Mouse (Mus musculus): ENCODE measurements at regions not wholly inside any gene's neighbourhood (a gene's known extent, or its start where the extent isn't known, plus 50 kb on each side); places are given as distances from the start of the nearest gene placed in this dataset.

GRCm38 (mm10) chr16:24077428-24077827 lies 88.8 kb upstream of the Bcl6 start:
- H3K9ac ChIP-seq = no peak overlapping the region
- H3K27ac ChIP-seq = no peak overlapping the region
- no peak overlapping the region for H3K4me2 ChIP-seq
- no peaks in the 10 kb centered on the region for H3K36me3 ChIP-seq
- no peaks in the 10 kb centered on the region for H3K9me3 ChIP-seq
- no peak for ATAC-seq (ENCODE audit: borderline replicate concordance, extremely low read depth, low FRiP score, low TSS enrichment)
- WGBS = 66% methylated on average over 2 of the region's 2 CpGs
- no peak overlapping the region for H3K4me3 ChIP-seq
- H3K27me3 ChIP-seq = no peaks in the 10 kb centered on the region
- H3K4me1 ChIP-seq = no peaks in the 10 kb centered on the region

DNA sequence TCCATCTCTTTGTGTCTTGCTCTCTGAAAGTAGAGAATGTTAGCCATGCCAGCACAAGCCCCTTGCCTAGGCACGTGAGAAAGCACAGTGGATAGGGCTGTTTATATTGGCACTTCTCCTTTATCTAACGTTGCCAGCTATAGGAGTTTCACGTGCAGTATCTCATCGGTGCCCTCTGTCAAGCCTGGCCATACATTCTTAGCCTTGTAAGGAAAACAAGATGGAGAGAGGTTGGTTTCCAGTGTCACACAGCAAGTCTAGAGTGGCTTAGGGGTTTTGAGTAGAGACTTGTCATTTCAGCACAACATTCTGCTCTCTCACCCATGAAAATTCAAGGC lies 88.1 kb upstream of the Bcl6 start:
- H3K4me1 ChIP-seq = no peaks in the 10 kb centered on the region
- no peaks in the 10 kb centered on the region for H3K27me3 ChIP-seq
- no peaks in the 10 kb centered on the region for H3K36me3 ChIP-seq
- H3K27ac ChIP-seq = no peak overlapping the region
- WGBS = 73% methylated on average over 4 of the region's 4 CpGs
- H3K9ac ChIP-seq = no peak overlapping the region
- H3K4me3 ChIP-seq = no peak overlapping the region
- ATAC-seq (ENCODE audit: borderline replicate concordance, extremely low read depth, low FRiP score, low TSS enrichment) = no peak
- H3K4me2 ChIP-seq = no peak overlapping the region
- H3K9me3 ChIP-seq = no peaks in the 10 kb centered on the region

DNA sequence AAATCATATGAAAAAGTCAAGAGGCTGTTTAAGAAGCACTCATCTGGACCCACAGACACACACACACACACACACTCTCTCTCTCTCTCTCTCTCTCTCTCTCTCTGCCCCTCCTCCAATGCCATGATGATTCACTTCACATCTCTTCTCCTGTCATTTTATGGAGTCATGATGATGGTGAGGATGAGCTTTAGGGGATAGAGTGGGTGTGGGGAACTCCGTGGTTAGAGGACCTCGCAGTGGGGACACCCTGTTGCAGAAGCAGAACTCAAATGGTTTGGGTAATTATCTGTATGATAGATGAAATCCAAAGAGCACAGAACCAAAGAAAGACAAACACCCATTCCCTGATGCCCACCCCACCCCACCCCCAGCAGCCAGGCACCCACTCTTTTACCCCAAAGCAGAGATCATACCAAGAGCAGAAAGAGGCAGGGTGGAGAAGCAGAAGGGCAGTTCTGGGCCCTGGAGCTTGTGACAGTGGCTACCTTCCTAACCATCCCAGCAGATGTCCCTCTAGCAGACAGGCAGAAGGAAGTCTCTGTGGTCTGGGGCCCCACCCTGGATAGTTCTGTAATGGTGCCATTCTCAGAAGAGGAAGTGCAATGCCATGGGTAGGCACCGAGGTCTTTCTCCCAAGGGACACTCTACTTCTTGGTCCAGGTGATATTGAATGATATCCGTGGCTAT lies 87.6 kb upstream of the Bcl6 start:
- Histone ChIP-seq H3K4me2 (no peak overlapping the region), H3K9ac (no peak overlapping the region), H3K4me3 (no peak overlapping the region), H3K9me3 (no peaks in the 10 kb centered on the region), H3K27me3 (no peaks in the 10 kb centered on the region), H3K4me1 (no peaks in the 10 kb centered on the region), H3K36me3 (no peaks in the 10 kb centered on the region), H3K27ac (no peak overlapping the region)
- WGBS = 72% methylated on average over 4 of the region's 4 CpGs
- no peak for ATAC-seq (ENCODE audit: borderline replicate concordance, extremely low read depth, low FRiP score, low TSS enrichment)

DNA sequence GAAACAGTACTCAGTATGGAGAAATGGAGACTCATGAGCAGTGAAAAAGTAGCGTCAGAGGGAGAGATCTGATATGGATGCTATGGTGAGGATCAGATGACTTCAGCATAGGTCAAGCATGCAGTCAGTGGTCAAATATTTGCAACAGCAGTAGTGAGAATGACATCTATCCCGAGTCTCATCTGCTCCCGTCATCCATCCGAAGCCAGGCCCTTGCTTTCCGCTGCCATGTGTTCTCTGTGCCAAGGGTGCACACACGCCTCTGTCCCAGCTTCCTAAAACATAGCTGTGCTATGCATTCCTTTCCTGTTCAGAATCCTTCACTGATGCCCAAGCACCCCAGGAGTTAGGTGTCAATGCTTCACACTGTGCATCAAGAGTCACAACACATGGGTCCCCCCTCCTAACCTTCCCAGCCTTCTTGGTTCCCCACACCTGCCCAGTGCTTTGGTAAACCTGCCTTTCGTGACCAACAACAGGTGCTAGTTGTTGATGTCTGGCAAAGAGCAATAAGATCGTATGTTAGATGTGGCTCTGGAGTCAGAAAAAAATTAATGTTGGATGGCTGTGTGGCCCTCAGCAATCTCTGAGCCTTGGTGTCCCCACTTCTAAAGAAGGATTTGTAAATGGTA lies 85.1 kb upstream of the Bcl6 start:
- Histone ChIP-seq H3K4me1 (no peaks in the 10 kb centered on the region), H3K27me3 (no peaks in the 10 kb centered on the region), H3K9ac (no peak overlapping the region), H3K27ac (no peak overlapping the region), H3K4me2 (no peak overlapping the region), H3K4me3 (no peak overlapping the region), H3K9me3 (no peaks in the 10 kb centered on the region), H3K36me3 (no peaks in the 10 kb centered on the region)
- WGBS = 74% methylated on average over 8 of the region's 8 CpGs
- ATAC-seq (ENCODE audit: borderline replicate concordance, extremely low read depth, low FRiP score, low TSS enrichment) = no peak

DNA sequence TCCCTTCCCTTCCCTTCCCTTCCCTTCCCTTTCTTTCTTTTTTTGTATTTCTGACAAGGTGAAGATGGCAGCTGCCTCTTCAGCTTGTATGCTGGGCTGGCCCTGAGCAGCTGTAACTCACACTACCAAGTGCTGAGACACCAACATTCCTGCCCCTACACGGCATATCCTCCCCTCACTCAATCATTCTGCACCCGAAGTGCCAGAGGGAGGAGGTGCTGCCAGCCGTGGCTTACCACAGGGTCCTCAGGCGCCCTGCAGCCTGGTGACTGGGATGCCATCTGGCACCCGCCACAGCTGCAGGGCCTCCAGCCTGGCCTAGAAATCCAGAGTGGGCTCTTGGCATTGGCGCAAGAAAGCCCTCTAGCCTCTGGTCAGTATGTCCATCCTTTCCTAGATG lies 84.4 kb upstream of the Bcl6 start:
- no peaks in the 10 kb centered on the region for H3K36me3 ChIP-seq
- H3K4me3 ChIP-seq = no peak overlapping the region
- no peak overlapping the region for H3K4me2 ChIP-seq
- 0 out of 2 replicates have a peak, but pooled peaks cover 6% of the 10 kb centered on the region for H3K4me1 ChIP-seq
- no peaks in the 10 kb centered on the region for H3K9me3 ChIP-seq
- no peak for ATAC-seq (ENCODE audit: borderline replicate concordance, extremely low read depth, low FRiP score, low TSS enrichment)
- H3K9ac ChIP-seq = no peak overlapping the region
- H3K27ac ChIP-seq = no peak overlapping the region
- WGBS = 69% methylated on average over 6 of the region's 6 CpGs
- H3K27me3 ChIP-seq = no peaks in the 10 kb centered on the region

- no peaks in the 10 kb centered on the region for H3K36me3 ChIP-seq
- H3K9me3 ChIP-seq = no peaks in the 10 kb centered on the region
- no peak overlapping the region for H3K4me2 ChIP-seq
- H3K9ac ChIP-seq = no peak overlapping the region
- 69% methylated on average over 5 of the region's 5 CpGs for WGBS
- H3K27ac ChIP-seq = no peak overlapping the region
- no peaks in the 10 kb centered on the region for H3K27me3 ChIP-seq
- H3K4me1 ChIP-seq = 0 out of 2 replicates have a peak, but pooled peaks cover 7% of the 10 kb centered on the region
- no peak overlapping the region for H3K4me3 ChIP-seq
- ATAC-seq (ENCODE audit: borderline replicate concordance, extremely low read depth, low FRiP score, low TSS enrichment) = no peak
Observed at GRCm38 (mm10) chr16:24069411-24069810, 80.8 kb upstream of the Bcl6 start.

DNA sequence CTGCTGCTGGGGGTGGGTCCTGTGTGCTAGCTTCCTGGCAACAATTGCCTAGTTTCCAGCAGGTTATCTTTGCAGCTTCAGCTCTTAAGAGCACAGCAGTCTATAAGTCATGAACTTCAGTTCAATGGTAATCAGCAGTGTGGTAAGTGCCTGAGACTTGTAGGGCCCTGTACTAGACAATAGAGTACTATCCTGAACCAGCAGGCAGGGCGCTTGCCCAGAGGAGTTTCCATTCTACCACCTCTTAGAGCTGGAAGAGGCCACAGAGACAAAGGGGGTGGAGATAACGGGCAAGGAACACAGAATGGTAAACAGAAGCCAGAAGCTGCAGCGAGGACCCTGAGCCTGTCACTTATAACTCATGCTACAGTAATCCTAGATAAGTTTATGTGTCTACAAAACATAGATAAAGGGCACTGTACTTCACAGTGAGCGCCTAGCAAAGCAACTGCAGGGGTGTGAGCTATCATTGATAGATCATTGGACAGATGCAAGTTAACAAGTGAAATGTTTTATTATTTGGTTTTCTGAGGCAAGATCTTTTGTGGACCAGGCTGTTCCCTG lies 79.7 kb upstream of the Bcl6 start:
- Histone ChIP-seq H3K4me3 (no peak overlapping the region), H3K9ac (no peak overlapping the region), H3K4me1 (0 out of 2 replicates have a peak, but pooled peaks cover 7% of the 10 kb centered on the region), H3K36me3 (no peaks in the 10 kb centered on the region), H3K27me3 (no peaks in the 10 kb centered on the region), H3K9me3 (no peaks in the 10 kb centered on the region), H3K4me2 (no peak overlapping the region), H3K27ac (no peak overlapping the region)
- ATAC-seq (ENCODE audit: borderline replicate concordance, extremely low read depth, low FRiP score, low TSS enrichment) = no peak
- WGBS = 27% methylated on average over 4 of the region's 4 CpGs

- Histone ChIP-seq H3K4me3 (no peak overlapping the region), H3K36me3 (no peaks in the 10 kb centered on the region), H3K9ac (no peak overlapping the region), H3K9me3 (no peaks in the 10 kb centered on the region), H3K27ac (no peak overlapping the region), H3K4me1 (peaks cover 15% of the 10 kb centered on the region), H3K27me3 (no peaks in the 10 kb centered on the region), H3K4me2 (no peak overlapping the region)
- no peak for ATAC-seq (ENCODE audit: borderline replicate concordance, extremely low read depth, low FRiP score, low TSS enrichment)
- 62% methylated on average over 5 of the region's 5 CpGs for WGBS
Observed at GRCm38 (mm10) chr16:24062314-24062713, 73.7 kb upstream of the Bcl6 start.

DNA sequence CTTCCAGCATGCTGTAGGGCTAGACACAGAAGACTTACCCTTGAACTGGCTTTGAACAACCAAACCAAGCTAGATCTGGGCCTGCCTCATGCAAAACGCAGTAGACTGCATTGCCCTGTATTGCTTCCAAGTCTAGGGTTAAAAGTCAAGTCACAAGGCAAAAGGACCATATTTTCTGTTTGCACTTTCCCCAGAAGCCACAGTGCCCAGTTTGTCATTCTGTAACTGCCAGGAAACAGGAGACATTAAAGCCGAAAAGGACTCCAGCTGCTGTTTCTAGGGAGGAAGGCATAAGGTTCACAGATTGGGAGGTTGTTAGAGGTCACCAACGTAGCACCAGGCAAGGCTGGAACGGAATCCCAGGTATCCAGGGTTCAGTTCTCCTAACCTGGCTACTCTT lies 72.8 kb upstream of the Bcl6 start:
- ATAC-seq (ENCODE audit: borderline replicate concordance, extremely low read depth, low FRiP score, low TSS enrichment) = no peak
- Histone ChIP-seq H3K9me3 (no peaks in the 10 kb centered on the region), H3K9ac (no peak overlapping the region), H3K27ac (no peak overlapping the region), H3K4me2 (no peak overlapping the region), H3K27me3 (no peaks in the 10 kb centered on the region), H3K4me3 (no peak overlapping the region), H3K4me1 (peaks cover 24% of the 10 kb centered on the region), H3K36me3 (no peaks in the 10 kb centered on the region)
- WGBS = 54% methylated on average over 4 of the region's 4 CpGs

DNA sequence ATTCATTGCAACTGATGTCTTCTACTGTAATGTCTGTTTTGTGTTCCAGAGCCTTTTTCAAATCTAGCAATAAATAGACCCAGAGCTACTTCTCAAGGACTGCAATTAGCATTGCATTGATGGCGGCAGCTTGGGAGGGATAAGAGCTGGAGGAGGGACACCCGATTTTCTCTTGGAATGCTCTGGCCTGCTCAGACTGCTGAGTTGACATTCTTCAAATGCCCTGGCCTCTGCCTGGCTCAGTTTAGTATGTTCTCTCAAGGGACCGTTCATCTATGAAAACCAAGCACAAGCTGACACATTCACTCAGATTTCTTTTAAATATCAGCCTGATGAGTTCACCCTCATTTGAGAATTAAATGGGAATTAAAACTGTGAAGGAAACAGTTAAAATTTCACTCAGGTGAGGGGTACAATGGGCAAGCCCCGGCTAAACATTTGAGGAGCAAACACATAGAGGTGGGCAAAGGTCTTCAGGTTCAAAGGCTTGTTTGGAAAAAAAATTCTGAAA lies 70.5 kb upstream of the Bcl6 start:
- WGBS = 51% methylated on average over 4 of the region's 4 CpGs
- no peak overlapping the region for H3K4me3 ChIP-seq
- no peak overlapping the region for H3K4me2 ChIP-seq
- no peaks in the 10 kb centered on the region for H3K9me3 ChIP-seq
- no peak overlapping the region for H3K27ac ChIP-seq
- no peaks in the 10 kb centered on the region for H3K36me3 ChIP-seq
- no peak for ATAC-seq (ENCODE audit: borderline replicate concordance, extremely low read depth, low FRiP score, low TSS enrichment)
- H3K27me3 ChIP-seq = no peaks in the 10 kb centered on the region
- H3K9ac ChIP-seq = no peak overlapping the region
- H3K4me1 ChIP-seq = peaks cover 29% of the 10 kb centered on the region

GRCm38 (mm10) chr16:24056885-24057531 lies 68.4 kb upstream of the Bcl6 start:
- 0 out of 2 replicates have a peak, but pooled peaks have one; percentile 49 for ATAC-seq (ENCODE audit: borderline replicate concordance, extremely low read depth, low FRiP score, low TSS enrichment)
- no peaks in the 10 kb centered on the region for H3K36me3 ChIP-seq
- H3K27me3 ChIP-seq = no peaks in the 10 kb centered on the region
- H3K4me3 ChIP-seq = no peak overlapping the region
- H3K9me3 ChIP-seq = no peaks in the 10 kb centered on the region
- H3K27ac ChIP-seq = peak overlapping the region; percentile 87
- no peak overlapping the region for H3K9ac ChIP-seq
- WGBS = 22% methylated on average over 11 of the region's 11 CpGs
- no peak overlapping the region; the same call in 1 of the 2 replicates for H3K4me2 ChIP-seq
- H3K4me1 ChIP-seq = peaks cover 29% of the 10 kb centered on the region
